Mouse (Mus musculus) right cerebral cortex, adult 18-20 months (tissue): ENCODE measurements around the gene Rab8b.

Experiments
- DNase-seq: peaks from one replicate; pipeline ENCODE4 v3.0.0; 2022; ENCODE audit warnings: mixed read lengths

The Rab8b gene

DNA sequence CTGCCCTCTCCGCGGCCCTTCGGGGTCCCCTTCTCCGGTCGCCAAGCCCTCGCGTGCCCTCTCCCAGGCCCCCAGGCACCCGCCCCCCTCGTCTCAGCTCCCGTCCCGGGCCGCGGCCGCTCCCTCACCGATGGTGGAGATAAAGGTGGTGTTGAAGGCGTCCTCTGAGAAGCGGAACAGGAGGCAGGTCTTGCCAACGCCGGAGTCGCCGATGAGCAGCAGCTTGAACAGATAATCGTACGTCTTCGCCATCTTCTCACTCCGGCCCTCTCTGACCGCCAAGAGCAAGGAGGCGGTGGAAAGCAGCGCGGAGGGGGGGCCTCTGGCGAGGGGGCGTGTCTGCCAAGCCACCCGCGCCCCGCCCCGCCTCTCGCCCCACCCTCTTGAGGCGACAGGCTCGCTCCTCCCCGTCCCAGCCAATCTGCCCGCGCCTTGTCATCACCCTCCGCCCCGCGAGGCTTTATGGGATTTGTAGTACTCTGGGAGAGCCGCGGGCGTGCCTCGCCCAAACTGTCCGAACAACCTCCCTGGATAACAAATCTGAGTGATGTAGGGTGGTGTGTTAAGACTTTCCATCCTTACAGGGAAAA lies at the start of gene Rab8b:
Gene Rab8b, minus strand, starts transcription at position 306 of the 590 bp plus-strand sequence.
- peak; percentile 97 for DNase-seq

- DNase-seq = no peak
Observed at GRCm38 (mm10) chr9:66967492-66967891, 48.0 kb upstream of the Rab8b start.

- no peak for DNase-seq
Observed at GRCm38 (mm10) chr9:66961478-66961877, 42.0 kb upstream of the Rab8b start.

GRCm38 (mm10) chr9:66957451-66957850 lies 38.0 kb upstream of the Rab8b start:
- DNase-seq = no peak

DNA sequence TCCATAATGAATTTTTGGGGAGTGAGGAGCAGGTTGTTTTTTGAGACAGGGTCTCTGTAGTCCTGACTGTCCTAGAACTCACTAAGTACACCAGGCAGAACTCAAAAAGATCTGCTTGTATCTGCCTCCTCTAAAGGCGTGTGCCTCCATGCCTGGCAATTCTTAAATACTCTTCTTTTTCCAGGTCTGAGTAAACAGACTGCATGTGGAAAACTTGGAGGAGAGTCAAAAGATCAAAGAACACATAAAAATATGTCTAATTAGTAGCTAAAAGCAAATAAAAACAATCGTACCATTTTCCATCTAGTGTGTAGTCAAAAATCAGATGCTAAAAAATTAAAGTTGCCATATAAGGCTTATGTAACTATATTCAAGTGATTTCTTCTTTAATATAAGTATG lies 33.4 kb upstream of the Rab8b start:
- no peak for DNase-seq

- no peak for DNase-seq
Observed at GRCm38 (mm10) chr9:66952321-66952720, 32.8 kb upstream of the Rab8b start.

- no peak for DNase-seq
Observed at GRCm38 (mm10) chr9:66948536-66948935, 29.0 kb upstream of the Rab8b start.

GRCm38 (mm10) chr9:66945647-66946641 lies 26.5 kb upstream of the Rab8b start, which contains the start of gene Rps27l:
Rps27l (plus strand) TSS chr9:66946086.
- DNase-seq = peak; percentile 94

GRCm38 (mm10) chr9:66945161-66945560 lies 25.7 kb upstream of the Rab8b start:
- no peak for DNase-seq

GRCm38 (mm10) chr9:66938836-66939235 lies 19.3 kb upstream of the Rab8b start:
- peak; percentile 55 for DNase-seq

- DNase-seq = no peak
Observed at GRCm38 (mm10) chr9:66937507-66937906, 18.0 kb upstream of the Rab8b start.

GRCm38 (mm10) chr9:66933869-66934808 lies 14.7 kb upstream of the Rab8b start:
- DNase-seq = no peak

DNA sequence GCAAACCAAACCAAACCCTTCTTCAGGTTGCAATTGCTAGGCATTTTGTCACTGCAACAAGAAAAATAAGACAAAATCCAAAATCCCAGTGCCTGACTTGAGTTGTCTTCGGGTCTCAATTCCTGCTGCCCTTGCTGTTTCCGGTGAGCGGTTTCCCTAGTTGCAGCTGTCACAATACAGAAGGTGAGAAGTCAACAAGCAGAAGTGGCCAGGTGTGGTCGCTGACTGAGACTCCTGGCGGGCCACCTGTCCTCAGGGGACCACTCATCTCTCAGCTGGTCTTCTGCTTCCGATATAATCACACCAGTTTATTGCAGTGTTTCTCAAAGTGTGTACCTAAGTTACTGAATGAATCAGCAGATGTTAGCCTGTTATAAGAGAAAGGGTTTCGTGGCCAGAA lies 10.9 kb upstream of the Rab8b start:
- no peak for DNase-seq

- DNase-seq = no peak
Observed at GRCm38 (mm10) chr9:66927696-66928402, 8.4 kb upstream of the Rab8b start.

GRCm38 (mm10) chr9:66925853-66926252 lies 6.4 kb upstream of the Rab8b start:
- no peak for DNase-seq

GRCm38 (mm10) chr9:66922076-66922475 lies 2.6 kb upstream of the Rab8b start:
- no peak for DNase-seq

- DNase-seq = no peak
Observed at GRCm38 (mm10) chr9:66920488-66921279, 1.2 kb upstream of the Rab8b start.

GRCm38 (mm10) chr9:66919981-66920380 lies 494 bp upstream of the Rab8b start:
- no peak for DNase-seq

- no peak for DNase-seq
Observed at GRCm38 (mm10) chr9:66918672-66919330, 686 bp downstream of the Rab8b start.

- DNase-seq = no peak
Observed at GRCm38 (mm10) chr9:66917892-66918255, 1.6 kb downstream of the Rab8b start.
